Mouse (Mus musculus) liver, postnatal 0 days (tissue): Measurements from ENCODE around the gene 4931409K22Rik. TPM values are rescaled to one million over a fixed set of nuclear protein-coding genes. Genes with fewer than 3 reads are reported as not detected.
A peak's percentile ranks its signal among the peaks of the same experiment; 100 is the strongest.

Experiments used
- ATAC-seq: fragments of 200-750 bp; cut with Nextera tagmentation; 2 replicates; pipeline ENCODE4 v1.8.0; 2017; ENCODE audit warnings: mild to moderate bottlenecking, moderate library complexity
- DNase-seq: peaks from one replicate; pipeline ENCODE4 v3.0.0-alpha.2; 2016
- H3K27ac ChIP-seq: fragments of 300-500 bp; sonication (generic); 2 replicates; pipeline ENCODE4 v1.5.1; 2014; ENCODE audit warnings: antibody characterized with exemption, moderate library complexity, mild to moderate bottlenecking, low read depth
- H3K27me3 ChIP-seq: fragments of 300-500 bp; sonication (generic); 2 replicates; pipeline ENCODE4 v1.6.1; 2014; ENCODE audit warnings: low read length, control low read depth, mixed read lengths; ENCODE audit not compliant: insufficient read depth
- H3K36me3 ChIP-seq: fragments of 300-500 bp; sonication (generic); replicated peaks from 2 replicates; pipeline ENCODE4 v1.6.1; 2014; ENCODE audit warnings: mild to moderate bottlenecking, control low read depth, low read length, moderate library complexity, mixed read lengths; ENCODE audit not compliant: insufficient read depth
- H3K4me1 ChIP-seq: fragments of 300-500 bp; sonication (generic); 2 replicates; pipeline ENCODE4 v1.6.1; 2014; ENCODE audit warnings: antibody characterized with exemption, mild to moderate bottlenecking, control low read depth; ENCODE audit not compliant: insufficient read depth
- H3K4me2 ChIP-seq: fragments of 300-500 bp; sonication (generic); 2 replicates; pipeline ENCODE4 v1.6.1; 2014; ENCODE audit warnings: low read depth, mild to moderate bottlenecking, low read length, moderate library complexity, mixed read lengths
- H3K4me3 ChIP-seq: fragments of 300-500 bp; sonication (generic); 2 replicates; pipeline ENCODE4 v1.5.1; 2014; ENCODE audit warnings: low read depth, low read length
- H3K9ac ChIP-seq: fragments of 300-500 bp; sonication (generic); replicated peaks from 2 replicates; pipeline ENCODE4 v1.6.1; 2014; ENCODE audit warnings: mild to moderate bottlenecking, moderate library complexity
- H3K9me3 ChIP-seq: fragments of 300-500 bp; sonication (generic); 2 replicates; pipeline ENCODE4 v1.6.1; 2016; ENCODE audit warnings: mild to moderate bottlenecking, control low read depth, low read length, mixed read lengths
- CTCF ChIP-seq: sonication (generic); IDR thresholded peaks from 2 replicates; pipeline ENCODE4 v1.5.1; 2016; ENCODE audit warnings: antibody characterized with exemption, low read depth
- EP300 ChIP-seq: IDR thresholded peaks from 2 replicates; pipeline ENCODE4 v1.6.1; 2016; ENCODE audit warnings: antibody characterized with exemption, low read depth, mild to moderate bottlenecking
- WGBS: fragments of 180-500 bp; shearing (Covaris S2); extraction: QIAGEN DNeasy Blood & Tissue Kit; methylation state at CpG from one replicate; pipeline ENCODE4 v1.1.7; 2014; ENCODE audit not compliant: insufficient replicate concordance; 5-methylcytosine and 5-hydroxymethylcytosine counted together
- polyA plus RNA-seq: library from polyadenylated mRNA; unstranded; fragments of >200 nt; fragmentation: Nextera tagmentation; extraction: Ambion mirVana; gene quantifications from 2 replicates; pipeline ENCODE4 v1.2.1, GENCODE M21; 2015

Gene 4931409K22Rik
- polyA plus RNA-seq, 1 experiment from 2014 or later, result not detected

DNA sequence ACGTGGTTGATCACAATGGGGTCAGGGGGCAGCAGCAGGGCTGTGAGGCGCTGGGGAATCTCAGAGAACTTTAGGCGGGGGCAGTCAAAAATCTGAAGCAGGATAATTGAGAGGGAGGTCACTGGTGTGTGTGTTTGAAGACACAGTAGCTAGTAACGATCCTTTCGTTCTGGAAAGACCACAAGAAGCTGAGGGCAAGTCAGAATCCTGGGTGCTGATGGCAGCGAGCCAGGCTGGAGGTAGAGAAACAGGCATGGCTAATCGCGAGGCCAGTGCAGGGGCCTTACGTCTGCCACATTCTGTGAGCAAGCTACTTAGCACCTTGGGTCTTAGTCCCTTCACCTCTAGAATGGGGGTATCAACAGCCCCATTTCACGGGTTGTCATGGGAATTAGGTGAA, 37.3 kb upstream of the 4931409K22Rik start:
- TF ChIP-seq EP300 (no peak), CTCF (no peak)
- Histone ChIP-seq H3K27ac (no peak overlapping the region), H3K9me3 (no peaks in the 10 kb centered on the region), H3K27me3 (peaks cover 15% of the 10 kb centered on the region), H3K9ac (no peak overlapping the region), H3K4me1 (peaks cover 24% of the 10 kb centered on the region), H3K36me3 (peaks cover 10% of the 10 kb centered on the region), H3K4me2 (no peak overlapping the region), H3K4me3 (no peak overlapping the region)
- 73% methylated on average over 10 of the region's 10 CpGs for WGBS
- ATAC-seq, result no peak
- DNase-seq, result no peak

DNA sequence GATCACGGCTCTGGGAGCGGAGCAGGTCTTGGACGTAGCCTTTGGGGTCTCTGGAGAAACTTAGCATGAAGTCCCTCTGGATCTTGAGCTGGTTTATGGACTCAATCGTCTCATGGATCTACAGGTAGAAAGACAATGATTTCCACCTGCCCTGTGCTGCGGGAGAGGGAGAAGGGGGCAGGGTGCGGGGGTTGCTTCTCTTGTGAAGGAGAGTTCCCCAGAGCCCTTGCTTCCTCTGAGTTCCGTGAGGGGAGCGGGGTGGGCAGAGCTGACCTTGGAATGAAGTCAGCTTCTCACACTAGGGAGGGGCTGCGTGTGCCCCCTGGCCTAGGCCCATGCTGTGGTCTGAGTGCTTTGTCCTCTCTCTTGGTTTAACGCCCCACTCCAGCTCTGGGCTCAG, 36.6 kb upstream of the 4931409K22Rik start:
- no peak for DNase-seq
- no peak overlapping the region for H3K27ac ChIP-seq
- H3K27me3 ChIP-seq, result peaks cover 8% of the 10 kb centered on the region
- TF ChIP-seq CTCF, result no peak
- TF ChIP-seq EP300, result no peak
- no peaks in the 10 kb centered on the region for H3K9me3 ChIP-seq
- H3K36me3 ChIP-seq, result peaks cover 14% of the 10 kb centered on the region
- no peak for ATAC-seq
- 78% methylated on average over 10 of the region's 10 CpGs for WGBS
- no peak overlapping the region for H3K9ac ChIP-seq
- H3K4me2 ChIP-seq, result no peak overlapping the region
- no peak overlapping the region for H3K4me3 ChIP-seq
- peaks cover 18% of the 10 kb centered on the region for H3K4me1 ChIP-seq

DNA sequence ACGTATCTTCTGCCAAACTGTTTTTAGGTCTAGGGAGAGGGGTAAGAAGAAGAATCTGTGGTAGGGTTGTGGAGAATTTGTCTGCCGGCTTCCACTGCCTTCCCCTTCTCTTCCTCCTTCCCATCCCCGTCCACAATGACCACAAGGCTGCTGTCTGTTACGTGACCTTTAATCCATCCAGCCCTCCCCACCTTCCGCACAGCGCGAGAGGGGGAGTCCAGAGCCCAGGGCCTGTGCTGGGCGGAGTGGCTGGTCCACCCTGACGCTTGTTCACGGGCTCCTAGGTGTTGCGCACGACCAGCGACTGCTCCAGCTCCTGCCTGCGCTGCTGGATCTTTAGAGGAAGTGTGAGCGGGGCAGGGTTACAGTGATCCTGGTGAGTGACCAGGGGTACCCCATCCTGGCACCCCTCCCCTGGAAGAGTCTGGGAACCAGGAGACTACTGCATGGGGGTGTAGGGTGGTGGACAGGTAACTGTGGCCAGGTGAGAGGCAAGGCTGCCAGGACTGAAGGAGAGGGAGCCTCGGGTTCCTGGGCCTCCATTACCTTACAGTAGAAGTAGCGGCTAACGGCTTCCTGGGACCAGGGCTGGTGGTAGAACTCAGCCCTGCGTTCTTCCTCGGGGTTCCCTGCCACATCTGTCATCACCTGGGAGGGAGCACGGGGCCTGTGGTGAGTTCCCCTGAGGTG, 36.0 kb upstream of the 4931409K22Rik start:
- Histone ChIP-seq H3K4me3 (no peak overlapping the region), H3K9me3 (no peaks in the 10 kb centered on the region), H3K4me1 (peaks cover 22% of the 10 kb centered on the region), H3K27ac (no peak overlapping the region), H3K27me3 (peaks cover 2% of the 10 kb centered on the region; the same call in 1 of the 2 replicates), H3K36me3 (peaks cover 14% of the 10 kb centered on the region), H3K9ac (no peak overlapping the region), H3K4me2 (peak overlapping the region; percentile 62; the same call in 1 of the 2 replicates)
- 33% methylated on average over 21 of the region's 21 CpGs for WGBS
- no peak for ATAC-seq
- TF ChIP-seq CTCF (no peak), EP300 (no peak)
- DNase-seq, result no peak

DNA sequence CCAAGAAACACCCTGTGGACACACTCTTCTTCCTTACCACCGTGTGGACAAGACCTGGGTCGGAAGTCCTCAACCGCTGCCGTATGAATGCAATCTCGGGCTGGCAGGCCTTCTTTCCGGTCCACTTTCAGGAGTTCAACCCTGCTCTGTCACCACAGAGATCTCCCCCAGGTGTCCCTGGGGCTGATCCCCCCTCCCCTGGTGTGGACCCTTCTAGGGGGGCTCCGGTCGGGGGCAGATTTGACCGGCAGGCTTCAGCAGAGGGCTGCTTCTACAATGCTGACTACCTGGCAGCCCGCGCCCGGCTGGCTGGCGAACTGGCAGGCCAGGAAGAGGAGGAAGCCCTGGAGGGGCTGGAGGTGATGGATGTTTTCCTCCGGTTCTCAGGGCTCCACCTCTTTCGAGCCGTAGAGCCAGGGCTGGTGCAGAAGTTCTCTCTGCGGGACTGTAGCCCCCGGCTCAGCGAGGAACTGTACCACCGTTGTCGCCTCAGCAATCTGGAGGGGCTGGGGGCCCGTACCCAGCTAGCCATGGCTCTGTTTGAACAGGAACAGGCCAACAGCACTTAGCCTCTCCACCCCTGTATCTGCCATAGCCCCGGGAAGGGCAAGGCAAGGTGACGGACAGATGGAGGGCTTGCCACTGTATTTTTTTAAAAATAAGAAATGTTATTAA, 35.3 kb upstream of the 4931409K22Rik start:
- H3K36me3 ChIP-seq, result peaks cover 14% of the 10 kb centered on the region
- peaks cover 2% of the 10 kb centered on the region; the same call in 1 of the 2 replicates for H3K27me3 ChIP-seq
- peak overlapping the region; percentile 26 for H3K4me3 ChIP-seq
- 36% methylated on average over 24 of the region's 24 CpGs for WGBS
- H3K27ac ChIP-seq, result no peak overlapping the region
- no peaks in the 10 kb centered on the region for H3K9me3 ChIP-seq
- TF ChIP-seq CTCF (no peak), EP300 (no peak)
- DNase-seq, result no peak
- peak overlapping the region; percentile 30; the same call in 1 of the 2 replicates for H3K9ac ChIP-seq
- H3K4me1 ChIP-seq, result peaks cover 26% of the 10 kb centered on the region
- no peak for ATAC-seq
- H3K4me2 ChIP-seq, result peak overlapping the region; percentile 62

- WGBS, result 20% methylated on average over 23 of the region's 23 CpGs
- Histone ChIP-seq H3K9ac (peak overlapping the region; percentile 30), H3K27me3 (peaks cover 2% of the 10 kb centered on the region; the same call in 1 of the 2 replicates), H3K4me1 (peaks cover 24% of the 10 kb centered on the region), H3K4me2 (peak overlapping the region; percentile 62), H3K4me3 (peak overlapping the region; percentile 26), H3K36me3 (peaks cover 14% of the 10 kb centered on the region), H3K9me3 (no peaks in the 10 kb centered on the region), H3K27ac (0 out of 2 replicates have a peak overlapping the region, but pooled peaks have one; percentile 22)
- ATAC-seq (peak; percentile 14; the same call in 1 of the 2 replicates), DNase-seq (peak; percentile 51)
- TF ChIP-seq CTCF (0 out of 2 replicates have a peak, but pooled peaks have one; percentile 1), EP300 (no peak)
Observed at GRCm38 (mm10) chr5:24591268-24591721, 34.7 kb upstream of the 4931409K22Rik start.
